Mouse (Mus musculus) midbrain, postnatal 0 days (tissue): ENCODE measurements at regions not wholly inside any gene's neighbourhood (a gene's known extent, or its start where the extent isn't known, plus 50 kb on each side); places are given as distances from the start of the nearest gene placed in this dataset.

Experiments
- ATAC-seq: fragments of 200-750 bp; cut with Nextera tagmentation; 2 replicates; pipeline ENCODE4 v1.8.0; 2017; ENCODE audit warnings: moderate number of reproducible peaks, mild to moderate bottlenecking, moderate TSS enrichment, moderate library complexity; ENCODE audit not compliant: low FRiP score
- DNase-seq: peaks from one replicate; pipeline ENCODE4 v3.0.0-alpha.2; 2015; ENCODE audit warnings: low spot score
- H3K27ac ChIP-seq: fragments of 300-500 bp; sonication (generic); 2 replicates; pipeline ENCODE4 v1.5.1; 2014; ENCODE audit warnings: low read depth, mild to moderate bottlenecking, low read length, mixed read lengths
- H3K27me3 ChIP-seq: fragments of 300-500 bp; sonication (generic); 2 replicates; pipeline ENCODE4 v1.6.1; 2014; ENCODE audit warnings: low read length, control low read depth, mixed read lengths; ENCODE audit not compliant: insufficient read depth
- H3K36me3 ChIP-seq: fragments of 300-500 bp; sonication (generic); 2 replicates; pipeline ENCODE4 v1.6.1; 2014; ENCODE audit warnings: low read length, control low read depth, mixed read lengths; ENCODE audit not compliant: insufficient read depth
- H3K4me1 ChIP-seq: fragments of 300-500 bp; sonication (generic); 2 replicates; pipeline ENCODE4 v1.6.1; 2014; ENCODE audit warnings: mild to moderate bottlenecking, control low read depth, antibody characterized with exemption, low read length, mixed read lengths; ENCODE audit not compliant: insufficient read depth
- H3K4me2 ChIP-seq: fragments of 300-500 bp; sonication (generic); 2 replicates; pipeline ENCODE4 v1.6.1; 2014; ENCODE audit warnings: low read depth, mild to moderate bottlenecking, low read length, mixed read lengths; ENCODE audit not compliant: poor library complexity, severe bottlenecking
- H3K4me3 ChIP-seq: fragments of 300-500 bp; sonication (generic); 2 replicates; pipeline ENCODE4 v1.5.1; 2014; ENCODE audit warnings: low read depth, mild to moderate bottlenecking, low read length, moderate library complexity
- H3K9ac ChIP-seq: fragments of 300-500 bp; sonication (generic); replicated peaks from 2 replicates; pipeline ENCODE4 v1.6.1; 2014; ENCODE audit warnings: mild to moderate bottlenecking, low read length, moderate library complexity, mixed read lengths; ENCODE audit not compliant: poor library complexity, severe bottlenecking
- H3K9me3 ChIP-seq: fragments of 300-500 bp; sonication (generic); 2 replicates; pipeline ENCODE4 v1.6.1; 2016; ENCODE audit warnings: low read length, control low read depth
- CTCF ChIP-seq: IDR thresholded peaks from 2 replicates; pipeline ENCODE4 v1.5.1; 2016; ENCODE audit warnings: antibody characterized with exemption, mild to moderate bottlenecking
- WGBS: fragments of 180-500 bp; shearing (Covaris S2); extraction: QIAGEN DNeasy Blood & Tissue Kit; methylation state at CpG from one replicate; pipeline ENCODE4 v1.1.7; 2014; 5-methylcytosine and 5-hydroxymethylcytosine counted together

DNA sequence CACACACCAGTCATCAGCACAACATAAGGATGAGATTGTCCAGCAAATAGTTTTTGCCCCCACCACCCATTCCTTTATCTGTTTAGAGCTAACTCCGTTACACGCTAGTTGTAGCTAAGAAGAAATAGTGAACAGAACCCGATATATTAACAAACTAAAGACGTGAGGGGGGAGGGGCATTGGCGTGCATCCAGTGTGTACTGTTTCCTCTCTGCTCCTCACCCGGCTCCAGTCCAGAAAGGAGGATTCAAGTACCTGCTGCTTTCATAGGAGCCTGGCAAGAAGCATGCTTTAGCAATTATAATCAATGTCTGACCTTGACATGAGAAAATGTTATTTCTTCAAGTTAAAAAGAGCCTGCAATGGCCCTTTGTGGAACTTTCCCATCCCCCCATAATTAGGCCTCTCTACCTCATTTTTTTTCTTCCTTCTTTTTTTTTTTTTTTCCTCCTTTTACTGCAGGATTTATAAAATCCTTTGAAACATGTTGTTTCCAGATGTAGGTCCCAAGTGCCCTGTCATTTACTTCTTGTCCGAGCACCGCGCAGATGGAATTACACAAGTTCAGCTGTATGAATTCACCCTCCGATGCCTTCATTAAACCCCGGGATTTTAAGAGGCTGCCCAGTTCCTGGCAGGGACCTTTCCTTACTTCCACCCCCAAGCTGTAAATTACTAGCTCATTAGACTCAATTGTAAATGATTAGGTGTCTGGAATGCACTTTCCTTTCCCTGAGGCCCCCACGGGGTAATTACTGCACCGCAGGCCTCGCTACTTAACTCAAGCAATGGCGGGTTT, 116.6 kb upstream of the Lpar1 start:
- no peak overlapping the region for H3K27ac ChIP-seq
- H3K36me3 ChIP-seq = no peaks in the 10 kb centered on the region
- ATAC-seq (no peak), DNase-seq (peak; percentile 46)
- H3K9me3 ChIP-seq = no peaks in the 10 kb centered on the region
- no peak overlapping the region for H3K4me3 ChIP-seq
- peak overlapping the region; percentile 22 for H3K4me2 ChIP-seq
- WGBS = 28% methylated on average over 15 of the region's 15 CpGs
- H3K27me3 ChIP-seq = no peaks in the 10 kb centered on the region
- H3K9ac ChIP-seq = no peak overlapping the region
- no peak for TF ChIP-seq CTCF
- H3K4me1 ChIP-seq = no peaks in the 10 kb centered on the region

DNA sequence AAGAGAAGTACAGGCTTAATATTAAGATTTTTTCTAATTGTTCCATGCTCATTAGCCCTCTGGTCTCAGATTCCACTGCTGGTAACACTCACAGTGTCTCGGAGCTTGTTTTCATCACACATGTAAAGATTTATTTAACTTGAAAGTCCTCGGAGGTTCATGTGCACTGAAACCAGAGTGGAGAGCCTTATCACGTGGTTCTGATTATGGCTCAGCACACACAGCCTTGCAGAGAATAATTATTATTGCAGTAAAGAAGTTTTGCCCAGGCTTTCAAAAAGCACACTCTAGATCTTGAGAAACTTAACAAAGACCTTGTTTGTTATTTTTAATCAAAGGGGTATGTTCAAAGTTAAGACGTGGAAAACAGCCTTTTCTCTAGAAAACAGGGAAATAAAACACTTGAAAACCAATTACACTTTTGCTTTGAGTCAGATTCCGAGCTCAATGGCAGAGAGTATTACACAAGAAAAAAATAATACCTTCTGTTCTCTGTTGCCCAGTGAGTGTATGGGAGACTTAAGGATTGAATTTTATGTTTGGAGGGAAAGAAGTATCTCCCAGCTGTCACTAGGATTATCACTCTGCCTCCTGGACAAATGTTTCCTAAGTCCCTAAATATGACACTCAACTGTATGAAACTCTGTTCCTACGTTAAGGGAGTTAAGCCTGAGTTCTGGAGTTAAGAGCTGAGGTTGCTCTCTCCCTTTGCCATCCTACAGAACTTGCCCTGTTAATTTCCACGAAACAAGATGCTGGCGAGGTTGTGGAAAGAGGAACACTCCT, 114.9 kb upstream of the Lpar1 start:
- 59% methylated on average over 8 of the region's 8 CpGs for WGBS
- TF ChIP-seq CTCF = no peak
- H3K9me3 ChIP-seq = no peaks in the 10 kb centered on the region
- no peaks in the 10 kb centered on the region for H3K4me1 ChIP-seq
- DNase-seq (no peak), ATAC-seq (no peak)
- H3K9ac ChIP-seq = no peak overlapping the region
- H3K27me3 ChIP-seq = no peaks in the 10 kb centered on the region
- H3K36me3 ChIP-seq = no peaks in the 10 kb centered on the region
- H3K4me2 ChIP-seq = no peak overlapping the region
- H3K4me3 ChIP-seq = no peak overlapping the region
- no peak overlapping the region for H3K27ac ChIP-seq

DNA sequence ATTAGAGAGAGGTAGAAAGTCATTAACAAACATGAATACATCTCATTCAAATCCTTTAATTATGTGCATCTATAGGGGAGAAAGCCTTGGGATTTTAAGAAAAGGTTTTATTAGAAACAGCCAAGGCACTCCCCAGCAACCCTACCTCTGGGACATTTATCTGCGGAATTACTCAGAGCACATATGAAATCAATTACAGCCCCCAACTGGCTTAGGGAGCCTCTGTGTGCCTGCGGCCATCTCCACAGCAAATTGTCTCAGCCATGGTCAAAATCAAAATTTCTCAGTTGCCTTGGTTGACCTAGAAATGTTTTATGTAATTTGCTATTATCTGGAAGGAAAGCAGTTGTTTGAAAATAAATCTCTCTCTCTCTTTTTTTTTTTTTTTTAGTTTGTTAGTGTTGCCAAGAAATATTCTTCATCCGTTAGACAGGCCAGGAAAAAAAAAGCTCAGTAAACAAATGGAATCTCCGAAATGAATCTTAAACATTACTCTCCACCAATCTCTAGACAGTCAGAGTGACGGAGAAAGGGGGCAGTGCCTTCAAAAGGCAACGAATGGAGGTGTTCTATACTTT, 110.0 kb upstream of the Lpar1 start:
- Histone ChIP-seq H3K9ac (no peak overlapping the region), H3K9me3 (no peaks in the 10 kb centered on the region), H3K4me1 (no peaks in the 10 kb centered on the region), H3K27ac (no peak overlapping the region), H3K4me3 (no peak overlapping the region), H3K4me2 (no peak overlapping the region), H3K27me3 (no peaks in the 10 kb centered on the region), H3K36me3 (no peaks in the 10 kb centered on the region)
- WGBS = 59% methylated on average over 6 of the region's 6 CpGs
- DNase-seq (no peak), ATAC-seq (no peak)
- TF ChIP-seq CTCF = no peak

DNA sequence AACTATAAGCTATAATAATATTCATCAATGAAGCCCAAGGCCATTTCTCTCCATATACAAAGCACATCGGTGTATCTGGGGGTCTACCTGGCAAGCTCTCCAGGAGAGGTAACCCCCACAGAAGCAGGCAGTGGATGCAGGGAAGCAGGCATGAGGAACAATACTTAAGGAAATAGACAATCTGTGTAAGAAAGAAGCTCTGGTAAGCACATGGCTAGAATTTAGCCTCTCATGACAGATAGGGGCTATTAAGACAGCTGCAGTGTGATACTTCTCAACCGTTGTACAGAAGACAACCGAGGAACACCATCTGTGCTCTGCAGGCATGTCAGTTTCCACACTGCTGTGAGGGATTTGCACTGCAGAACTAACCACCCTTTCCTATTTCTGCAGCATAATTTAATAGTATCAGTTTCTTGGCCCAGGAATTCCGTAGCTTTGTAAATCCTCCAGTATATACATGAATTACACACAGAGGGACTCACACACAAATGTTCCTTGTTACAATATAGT, 108.1 kb upstream of the Lpar1 start:
- WGBS = 67% methylated on average over 4 of the region's 4 CpGs
- DNase-seq = no peak
- Histone ChIP-seq H3K9ac (no peak overlapping the region), H3K4me1 (no peaks in the 10 kb centered on the region), H3K27me3 (no peaks in the 10 kb centered on the region), H3K4me2 (no peak overlapping the region), H3K9me3 (no peaks in the 10 kb centered on the region), H3K36me3 (no peaks in the 10 kb centered on the region), H3K27ac (no peak overlapping the region), H3K4me3 (no peak overlapping the region)
- no peak for ATAC-seq
- TF ChIP-seq CTCF = no peak

DNA sequence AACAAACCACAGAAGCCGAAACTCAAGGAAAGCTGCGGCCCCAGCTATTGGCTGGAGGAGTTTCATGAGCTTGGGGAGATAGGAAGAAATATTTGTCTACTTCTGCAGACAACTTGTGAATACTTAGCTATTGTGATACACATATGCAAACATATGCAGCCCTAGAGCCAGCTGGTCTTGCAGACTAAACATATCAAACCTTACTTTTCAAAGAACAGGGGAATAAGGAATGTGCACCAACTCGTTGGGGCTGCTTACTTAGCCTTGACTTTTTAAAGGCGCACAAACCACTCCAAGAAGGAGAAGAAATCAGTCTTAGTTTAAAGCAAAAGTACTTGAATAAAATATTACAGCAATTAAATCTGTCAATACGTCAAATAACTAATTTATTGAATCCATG, 106.8 kb upstream of the Lpar1 start:
- Histone ChIP-seq H3K27ac (no peak overlapping the region), H3K36me3 (no peaks in the 10 kb centered on the region), H3K27me3 (no peaks in the 10 kb centered on the region), H3K9me3 (no peaks in the 10 kb centered on the region), H3K4me2 (no peak overlapping the region), H3K9ac (no peak overlapping the region), H3K4me1 (no peaks in the 10 kb centered on the region), H3K4me3 (no peak overlapping the region)
- no peak for ATAC-seq
- WGBS = 78% methylated on average over 5 of the region's 5 CpGs
- no peak for DNase-seq
- TF ChIP-seq CTCF = no peak

DNA sequence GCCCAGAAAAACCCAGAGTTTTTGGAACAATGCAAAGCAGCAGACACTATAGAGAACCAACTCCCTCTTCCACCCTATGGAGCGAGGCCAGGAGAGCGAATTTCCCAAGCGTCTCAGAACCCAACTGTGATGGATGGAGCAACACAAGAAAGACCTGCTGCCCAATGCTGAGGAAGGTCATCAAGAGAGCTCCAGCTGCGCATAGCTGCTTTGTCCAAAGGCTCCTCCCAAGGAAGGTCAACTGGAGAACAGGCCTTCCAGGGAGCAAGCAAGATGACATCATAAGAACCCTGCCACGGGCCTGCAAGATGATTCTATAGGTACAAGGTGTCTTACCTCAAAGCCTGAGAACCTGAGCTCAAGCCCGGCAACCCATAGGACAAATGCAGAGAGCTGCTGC, 104.5 kb upstream of the Lpar1 start:
- no peak overlapping the region for H3K4me3 ChIP-seq
- no peaks in the 10 kb centered on the region for H3K4me1 ChIP-seq
- no peak for TF ChIP-seq CTCF
- no peaks in the 10 kb centered on the region for H3K9me3 ChIP-seq
- H3K27me3 ChIP-seq = no peaks in the 10 kb centered on the region
- ATAC-seq (no peak), DNase-seq (no peak)
- no peaks in the 10 kb centered on the region for H3K36me3 ChIP-seq
- H3K9ac ChIP-seq = no peak overlapping the region
- no peak overlapping the region for H3K27ac ChIP-seq
- 78% methylated on average over 6 of the region's 6 CpGs for WGBS
- H3K4me2 ChIP-seq = no peak overlapping the region
